Mouse (Mus musculus) embryonic facial prominence, embryonic 10.5 days (tissue): ENCODE results near the gene Galnt13. TPM values are rescaled to one million over a fixed set of nuclear protein-coding genes. Genes with fewer than 3 reads are reported as not detected.

Experiments
- DNase-seq: peaks from one replicate; pipeline ENCODE4 v3.0.0-alpha.2; 2017; ENCODE audit warnings: low spot score
- H3K27ac ChIP-seq: fragments of 300-500 bp; sonication (generic); replicated peaks from 2 replicates; pipeline ENCODE4 v1.5.1; 2016; ENCODE audit warnings: mild to moderate bottlenecking
- H3K27me3 ChIP-seq: fragments of 300-500 bp; sonication (generic); replicated peaks from 2 replicates; pipeline ENCODE4 v1.6.1; 2016; ENCODE audit warnings: low read depth, mild to moderate bottlenecking; ENCODE audit not compliant: poor library complexity, severe bottlenecking
- H3K36me3 ChIP-seq: fragments of 300-500 bp; sonication (generic); replicated peaks from 2 replicates; pipeline ENCODE4 v1.6.1; 2016; ENCODE audit warnings: mild to moderate bottlenecking, moderate library complexity
- H3K4me1 ChIP-seq: fragments of 300-500 bp; sonication (generic); 2 replicates; pipeline ENCODE4 v1.6.1; 2016
- H3K4me3 ChIP-seq: fragments of 300-500 bp; sonication (generic); 2 replicates; pipeline ENCODE4 v1.5.1; 2016; ENCODE audit warnings: mild to moderate bottlenecking, moderate library complexity
- H3K9me3 ChIP-seq: fragments of 300-500 bp; sonication (generic); 2 replicates; pipeline ENCODE4 v1.6.1; 2016; ENCODE audit warnings: mild to moderate bottlenecking
- whole genome bisulfite sequencing: fragments of 180-500 bp; shearing (Covaris S2); methylation state at CpG from one replicate; pipeline ENCODE4 v1.1.7; 2016; 5-methylcytosine and 5-hydroxymethylcytosine counted together
- polyA plus RNA-seq: library from polyadenylated mRNA; unstranded; fragments of >200 nt; fragmentation: Nextera tagmentation; extraction: Ambion mirVana; gene quantifications from 2 replicates; pipeline ENCODE4 v1.2.1, GENCODE M21; 2016

Galnt13 gene
- polyA plus RNA-seq, 1 experiment from 2014 or later: 1.5 TPM

DNA sequence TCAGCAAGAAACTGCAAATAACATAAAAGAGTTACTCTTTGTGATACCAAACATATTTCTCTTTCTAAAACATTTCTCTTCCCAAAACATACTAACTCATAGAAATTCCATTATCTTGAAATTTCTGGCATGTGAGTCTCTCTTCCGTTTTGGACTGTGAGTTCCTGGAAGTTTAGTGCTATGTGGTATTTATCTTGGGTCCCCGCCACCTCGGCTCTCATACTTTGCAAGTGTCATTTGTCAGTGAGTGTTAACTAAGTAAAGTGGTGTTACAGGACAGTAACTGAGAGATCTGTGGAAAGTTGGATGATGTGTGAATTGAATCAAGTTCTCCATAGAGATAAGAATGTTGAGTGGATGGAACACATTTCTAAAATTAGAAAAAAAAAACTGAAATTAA is 728.7 kb downstream of the Galnt13 start:
- no peak for DNase-seq
- H3K4me3 ChIP-seq: no peak overlapping the region
- no peaks in the 10 kb centered on the region for H3K9me3 ChIP-seq
- H3K27ac ChIP-seq: no peak overlapping the region
- 80% methylated on average over 3 of the region's 3 CpGs for WGBS
- H3K36me3 ChIP-seq: no peaks in the 10 kb centered on the region
- no peaks in the 10 kb centered on the region for H3K4me1 ChIP-seq
- H3K27me3 ChIP-seq: no peaks in the 10 kb centered on the region
